Mouse (Mus musculus) testis, postnatal 10 days (tissue): ENCODE results near the gene Rlf.

Experiments
- DNase-seq: peaks from one replicate; pipeline ENCODE4 v3.0.0; 2021; ENCODE audit warnings: low spot score

Gene Rlf

DNA sequence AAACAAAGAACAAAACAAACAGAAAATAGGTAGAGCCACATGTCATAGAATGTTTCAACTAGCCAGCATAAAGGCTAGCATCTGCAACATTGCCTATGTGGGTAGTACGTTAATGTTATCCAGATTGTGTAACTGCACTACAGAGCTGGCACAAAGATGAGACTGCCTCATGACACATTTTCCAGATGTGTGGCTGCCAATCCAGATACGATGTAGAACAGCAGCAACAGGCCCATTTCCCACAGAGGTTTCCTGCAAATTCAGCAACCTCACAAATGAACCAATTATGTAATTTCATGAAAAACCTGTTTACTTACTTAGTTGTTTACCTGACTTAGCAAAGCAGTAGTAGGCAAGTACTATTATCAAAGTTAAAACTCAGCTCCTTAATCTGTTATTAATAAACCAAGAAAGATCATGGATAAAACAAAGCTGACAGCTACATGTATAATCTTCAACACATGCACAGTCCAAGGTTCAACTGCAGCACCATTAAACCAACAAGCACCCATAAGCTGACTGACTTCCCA lies 51.3 kb downstream of the Rlf start:
- no peak for DNase-seq

DNA sequence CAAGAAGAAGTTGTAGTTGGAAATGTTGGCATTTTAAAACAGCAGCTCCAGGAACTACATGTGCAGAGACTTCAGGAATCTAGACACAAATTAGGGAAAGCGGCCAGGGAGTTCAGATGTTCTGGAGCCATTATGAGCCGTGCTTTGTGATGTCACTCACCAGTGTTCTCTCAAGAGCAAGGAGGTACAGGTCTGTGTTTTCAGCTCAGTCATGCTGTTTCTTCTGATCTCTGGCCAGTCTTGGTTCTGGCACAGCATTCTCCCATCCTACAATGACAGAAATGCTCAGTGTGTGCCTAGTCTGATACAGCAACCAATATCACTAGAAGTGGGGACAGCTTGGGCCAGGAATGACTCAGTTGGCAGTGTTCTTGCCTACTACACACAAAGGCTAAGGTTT lies 105.8 kb downstream of the Rlf start, which contains the start of gene Tmco2:
Gene Tmco2, minus strand, starts transcription at position 101 of the 400 bp plus-strand sequence.
- DNase-seq, result no peak

DNA sequence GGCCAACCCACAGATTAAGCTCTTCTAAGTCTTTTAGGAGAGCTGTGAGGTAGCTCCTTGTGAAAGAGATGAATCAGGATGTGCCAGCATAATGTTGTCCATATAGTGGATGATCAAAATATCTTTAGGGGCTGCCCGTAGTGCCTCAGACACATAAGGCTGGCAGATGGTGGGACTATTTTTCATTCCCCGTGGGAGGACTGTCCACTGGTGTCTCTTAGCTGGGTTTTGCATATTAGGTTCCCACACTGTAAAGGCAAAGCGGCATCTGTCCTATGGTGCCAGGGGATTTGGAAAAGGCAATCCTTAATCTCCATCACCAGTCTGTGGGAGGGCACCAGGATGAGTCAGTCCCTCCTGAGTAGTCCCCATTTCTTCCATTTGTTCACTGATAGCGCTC lies 111.6 kb downstream of the Rlf start:
- no peak for DNase-seq

DNA sequence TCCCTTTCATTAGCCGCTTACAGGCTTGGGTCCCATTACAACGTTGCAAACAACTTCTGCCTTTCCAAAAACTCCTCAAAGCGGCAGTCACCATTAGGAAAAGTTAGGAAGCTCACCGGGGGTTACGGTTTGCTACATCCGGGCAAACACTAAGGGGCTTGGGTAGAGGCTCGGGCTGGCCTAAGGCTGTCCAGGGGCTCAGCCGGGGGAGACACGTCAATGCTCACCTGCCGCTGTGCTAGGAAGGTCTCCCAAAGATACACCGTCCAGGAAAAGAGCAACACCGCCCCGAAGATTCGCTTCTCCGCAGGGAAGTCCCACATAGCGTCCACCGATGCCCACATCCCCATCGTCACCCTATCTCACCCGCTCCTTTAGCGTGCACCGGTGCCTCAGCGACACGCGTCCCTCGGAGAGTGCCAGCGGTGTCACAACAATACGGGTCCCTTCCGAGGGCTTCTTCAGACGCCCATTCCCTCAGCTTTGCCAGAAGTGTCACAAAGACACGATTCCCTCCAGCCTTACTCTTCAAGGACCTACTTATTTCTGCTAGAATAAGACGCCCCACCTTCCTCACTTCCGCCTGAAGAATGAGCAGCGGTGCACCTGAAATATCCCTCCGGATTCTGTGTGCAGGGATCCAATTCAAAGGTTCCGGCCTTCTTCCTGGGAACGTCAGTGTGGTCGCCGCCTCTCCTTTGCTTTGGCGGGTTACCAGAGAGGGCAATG lies 117.1 kb downstream of the Rlf start, which contains the start of gene Zmpste24:
Gene Zmpste24, minus strand, starts transcription at position 592 of the 729 bp plus-strand sequence.
- peak; percentile 88 for DNase-seq
